8 mouse cellular contexts compared by ENCODE assay signal in the genomic region with DNA sequence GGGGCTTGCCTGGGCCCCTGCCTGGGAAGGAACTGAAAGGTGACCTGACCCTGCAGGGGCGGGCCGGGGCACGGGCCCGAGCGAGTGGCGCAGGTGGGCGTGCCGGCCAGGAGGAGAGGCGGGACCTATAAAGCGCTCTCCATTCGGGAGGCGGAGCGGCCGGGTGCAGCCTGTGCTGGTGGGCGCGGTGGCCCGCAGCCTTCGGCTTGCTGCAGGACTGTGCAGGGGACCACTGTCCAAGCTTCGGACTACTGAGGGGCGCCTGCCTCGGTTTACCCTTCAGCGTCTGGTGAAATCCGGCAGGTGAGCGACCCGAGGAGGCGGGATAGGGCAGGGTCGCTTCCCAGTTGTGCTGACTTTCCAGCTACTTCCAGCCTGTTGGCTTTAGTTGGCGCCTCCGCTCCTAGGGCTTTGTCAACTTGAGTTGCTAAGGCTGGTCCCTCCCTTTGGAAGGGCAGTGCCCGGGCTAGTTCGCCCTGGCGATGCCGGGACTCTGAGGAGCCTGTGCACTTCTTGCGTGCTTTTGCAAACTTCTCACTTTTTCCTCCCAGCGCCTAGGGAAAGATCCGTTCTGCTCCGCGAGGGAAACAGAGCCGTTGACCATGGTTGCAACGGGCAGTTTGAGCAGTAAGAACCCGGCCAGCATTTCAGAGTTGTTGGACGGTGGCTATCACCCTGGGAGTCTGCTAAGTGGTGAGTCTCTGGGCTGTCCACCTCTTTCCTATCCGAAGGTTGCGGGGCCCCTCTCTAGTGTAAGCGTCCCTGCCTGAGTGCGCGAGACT. TPM values are rescaled to one million over a fixed set of nuclear protein-coding genes. Genes with fewer than 3 reads are reported as not detected.
DNase-seq lines count a peak whose midpoint lies in the region; ATAC-seq and TF ChIP-seq lines count a peak whose summit lies in the region.

No protein-coding gene starts in this region.

- no peak for TF ChIP-seq CTCF in gastrocnemius, adult 2 months (IDR thresholded peaks at IDR 0.05)

- H3K27me3 ChIP-seq in hindbrain, embryonic 14.5 days (ENCODE audit: control insufficient read depth, insufficient read depth, low read length): peaks cover 20% of the 10 kb centered on the region
- H3K27me3 ChIP-seq in midbrain, embryonic 14.5 days (ENCODE audit: control insufficient read depth, insufficient read depth, low read length): peaks cover 6% of the 10 kb centered on the region; the same call in 1 of the 2 replicates
- no peaks in the 10 kb centered on the region for H3K27me3 ChIP-seq in stomach, embryonic 16.5 days (ENCODE audit: control insufficient read depth, insufficient read depth, low read length)

- 1% methylated on average over 45 of the region's 47 CpGs for WGBS in hindbrain, embryonic 14.5 days
- under 1% methylated on average over 47 of the region's 47 CpGs for WGBS in midbrain, embryonic 14.5 days
- 1% methylated on average over 47 of the region's 47 CpGs for whole genome bisulfite sequencing in stomach, embryonic 16.5 days

- peak overlapping the region; percentile 97 for H3K27ac ChIP-seq in gastrocnemius, adult 2 months
- no peak overlapping the region for H3K27ac ChIP-seq in hindbrain, embryonic 14.5 days
- no peak overlapping the region for H3K27ac ChIP-seq in midbrain, embryonic 14.5 days (replicated peaks; ENCODE audit: low read depth, low read length)
- no peak overlapping the region for H3K27ac ChIP-seq in stomach, embryonic 16.5 days (ENCODE audit: low read length)

- peak overlapping the region; percentile 1; the same call in 1 of the 2 replicates for H3K9ac ChIP-seq in hindbrain, embryonic 14.5 days
- H3K9ac ChIP-seq in midbrain, embryonic 14.5 days (replicated peaks; ENCODE audit: low read length): peak overlapping the region; percentile 36
- H3K9ac ChIP-seq in stomach, embryonic 16.5 days (ENCODE audit: low read length): peak overlapping the region; percentile 73

- no peaks in the 10 kb centered on the region for H3K9me3 ChIP-seq in hindbrain, embryonic 14.5 days (ENCODE audit: control insufficient read depth, low read length)
- no peaks in the 10 kb centered on the region for H3K9me3 ChIP-seq in midbrain, embryonic 14.5 days (ENCODE audit: control insufficient read depth, low read length)
- no peaks in the 10 kb centered on the region for H3K9me3 ChIP-seq in stomach, embryonic 16.5 days (replicated peaks; ENCODE audit: control insufficient read depth, low read length)

- peaks cover 13% of the 10 kb centered on the region; the same call in 1 of the 2 replicates for H3K4me1 ChIP-seq in hindbrain, embryonic 14.5 days (replicated peaks; ENCODE audit: control insufficient read depth, insufficient read depth, low read length)
- peaks cover 11% of the 10 kb centered on the region; the same call in 1 of the 2 replicates for H3K4me1 ChIP-seq in midbrain, embryonic 14.5 days (ENCODE audit: control insufficient read depth, insufficient read depth, low read length)
- H3K4me1 ChIP-seq in stomach, embryonic 16.5 days (ENCODE audit: control insufficient read depth, insufficient read depth, low read length): no peaks in the 10 kb centered on the region

- H3K36me3 ChIP-seq in hindbrain, embryonic 14.5 days (replicated peaks; ENCODE audit: control insufficient read depth, insufficient read depth): no peaks in the 10 kb centered on the region
- H3K36me3 ChIP-seq in midbrain, embryonic 14.5 days (ENCODE audit: control insufficient read depth, insufficient read depth, low read length): no peaks in the 10 kb centered on the region
- no peaks in the 10 kb centered on the region for H3K36me3 ChIP-seq in stomach, embryonic 16.5 days (ENCODE audit: control insufficient read depth, insufficient read depth, low read length)

- intact Hi-C loops in gastrocnemius, adult 2 months (cut with DNase I): loop anchor here (1.0 to 5.0 kb wide), 2 partner anchors 61 to 111 kb away; no protein-coding TSS in a partner anchor

- peak; percentile 84; the same call in 1 of the 2 replicates for ATAC-seq in hindbrain, embryonic 14.5 days (ENCODE audit: low FRiP score)
- ATAC-seq in midbrain, embryonic 14.5 days (ENCODE audit: low FRiP score, low TSS enrichment): peak; percentile 77
- peak; percentile 89 for ATAC-seq in stomach, embryonic 16.5 days (ENCODE audit: insufficient read depth, low FRiP score)

- H3K4me3 ChIP-seq in gastrocnemius, adult 2 months: peak overlapping the region; percentile 94
- peak overlapping the region; percentile 37 for H3K4me3 ChIP-seq in hindbrain, embryonic 14.5 days (replicated peaks; ENCODE audit: low read length)
- peak overlapping the region; percentile 47 for H3K4me3 ChIP-seq in midbrain, embryonic 14.5 days (replicated peaks; ENCODE audit: low read depth, low read length)
- peak overlapping the region; percentile 58 for H3K4me3 ChIP-seq in stomach, embryonic 16.5 days (replicated peaks; ENCODE audit: low read length)

- peak overlapping the region; percentile 69 for H3K4me2 ChIP-seq in hindbrain, embryonic 14.5 days (replicated peaks)
- H3K4me2 ChIP-seq in midbrain, embryonic 14.5 days (ENCODE audit: low read length): peak overlapping the region; percentile 89
- H3K4me2 ChIP-seq in stomach, embryonic 16.5 days (ENCODE audit: low read depth, low read length): peak overlapping the region; percentile 96

- peak; percentile 38 to 55 for DNase-seq in layer of hippocampus, postnatal 10 days (ENCODE audit: low spot score in 2 of 2)
- no peak for DNase-seq in layer of hippocampus, postnatal 14 days (ENCODE audit: low spot score in 2 of 2)
- DNase-seq in cerebellum, postnatal 10 days: peak; percentile 46 to 57
- peak; percentile 96 for DNase-seq in gastrocnemius, adult 2 months
- peak; percentile 34 for DNase-seq in hindbrain, embryonic 14.5 days (ENCODE audit: low spot score)
- DNase-seq in liver: peak; percentile 57
- DNase-seq in midbrain, embryonic 14.5 days: peak; percentile 66

RNA-seq across cellular contexts. Expression of gene Ddit4l, which starts 2.4 kb away (rescaled TPM):
- 10 to 100 TPM; 10.6 to 12.0 TPM for total RNA-seq in layer of hippocampus, postnatal 10 days (2021)
- total RNA-seq in layer of hippocampus, postnatal 14 days (2021): 1 to 10 TPM; 5.8 to 7.5 TPM
- 100 to 1,000 TPM; 226 to 250 TPM for total RNA-seq in gastrocnemius, adult 2 months (2021)
- 12.4 and 17.2 TPM in 2 replicates for polyA plus RNA-seq in hindbrain, embryonic 14.5 days (2014; fragmentation: Nextera tagmentation; extraction: Ambion mirVana)
- 3.2 and 6.5 TPM in 2 replicates for polyA plus RNA-seq in midbrain, embryonic 14.5 days (2014; fragmentation: Nextera tagmentation; extraction: Ambion mirVana)
- polyA plus RNA-seq in stomach, embryonic 16.5 days (2015; fragmentation: Nextera tagmentation; extraction: Ambion mirVana): 6.8 and 8.1 TPM in 2 replicates

RNA-seq across cellular contexts. Expression of gene Gm21962, which starts 47.6 kb away (rescaled TPM):
- total RNA-seq in layer of hippocampus, postnatal 10 days (2021): not detected
- total RNA-seq in layer of hippocampus, postnatal 14 days (2021): not detected
- not detected for total RNA-seq in gastrocnemius, adult 2 months (2021)
- polyA plus RNA-seq in hindbrain, embryonic 14.5 days (2014; fragmentation: Nextera tagmentation; extraction: Ambion mirVana): not detected in 2 replicates
- polyA plus RNA-seq in midbrain, embryonic 14.5 days (2014; fragmentation: Nextera tagmentation; extraction: Ambion mirVana): not detected in 2 replicates
- polyA plus RNA-seq in stomach, embryonic 16.5 days (2015; fragmentation: Nextera tagmentation; extraction: Ambion mirVana): not detected in 2 replicates

Comparison
In these comparisons a context has a peak if more than half of its experiments do, and no peak if none do; other contexts are left out.
1. DNase-seq: peak in layer of hippocampus, postnatal 10 days (2 of 2), cerebellum, postnatal 10 days (2 of 2), gastrocnemius, adult 2 months (single experiment), hindbrain, embryonic 14.5 days (single experiment), liver (single experiment) and midbrain, embryonic 14.5 days (single experiment); none in layer of hippocampus, postnatal 14 days (0 of 2).
2. H3K4me3 ChIP-seq: peak in every context shown above with its lines; median percentile 94 in gastrocnemius, adult 2 months; 58 in stomach, embryonic 16.5 days; 47 in midbrain, embryonic 14.5 days; 37 in hindbrain, embryonic 14.5 days.
3. H3K9ac ChIP-seq: peak in every context shown above with its lines; median percentile 73 in stomach, embryonic 16.5 days; 36 in midbrain, embryonic 14.5 days; 1 in hindbrain, embryonic 14.5 days.
4. RNA of gene Ddit4l, which starts 2.4 kb away (total RNA-seq): 226 to 250 TPM in gastrocnemius, adult 2 months; 10.6 to 12.0 TPM in layer of hippocampus, postnatal 10 days and 5.8 to 7.5 TPM in layer of hippocampus, postnatal 14 days; every median in the first group is over 10 times any median in the second.
5. Peak in every context shown above with its lines, with median percentiles within 50 percentile points of each other: ATAC-seq and H3K4me2 ChIP-seq.